Comparison of ENCODE assay signal across 8 mouse cellular contexts in the genomic region with DNA sequence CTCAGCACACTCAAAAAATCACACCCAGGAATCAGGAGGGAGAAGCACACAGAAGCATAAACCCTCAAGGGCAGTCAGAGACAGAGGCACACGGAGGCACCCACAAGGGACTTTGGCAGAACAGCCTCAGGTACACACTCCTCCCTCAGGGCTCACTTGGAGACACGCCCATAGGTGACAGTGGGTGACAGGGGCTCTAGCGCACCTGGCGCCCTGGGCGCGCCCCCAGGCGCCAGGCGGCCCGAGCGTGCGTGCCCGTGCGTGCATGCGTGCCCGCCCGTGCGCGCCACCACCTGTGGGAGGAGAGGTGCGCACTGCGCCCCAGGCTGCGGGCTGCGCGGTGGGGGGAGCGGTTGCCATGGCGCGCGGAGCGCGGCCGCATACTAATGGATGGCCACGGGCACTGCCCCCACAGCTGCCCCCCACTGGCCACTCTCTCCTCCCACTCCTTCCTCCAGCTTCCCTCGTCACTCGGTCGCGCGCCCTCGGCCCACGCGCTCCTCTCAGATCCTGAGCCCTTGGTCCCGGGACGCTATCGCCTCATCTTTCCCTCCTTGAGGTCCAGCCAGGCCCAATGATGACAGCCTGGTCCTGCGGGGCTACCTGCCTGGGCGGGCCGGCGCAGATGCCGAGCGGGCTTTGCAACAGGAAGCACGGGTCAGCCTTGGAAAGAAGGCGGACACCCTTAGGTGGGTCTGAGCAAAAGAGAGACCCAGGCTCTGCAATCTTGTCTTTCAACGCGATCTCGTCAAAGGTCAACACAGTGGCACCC. TPM values are rescaled to one million over a fixed set of nuclear protein-coding genes. Genes with fewer than 3 reads are reported as not detected.
DNase-seq lines count a peak whose midpoint lies in the region; ATAC-seq and TF ChIP-seq lines count a peak whose summit lies in the region.

No protein-coding gene starts in this region.

- no peaks in the 10 kb centered on the region for H3K9me3 ChIP-seq in heart, embryonic 13.5 days
- H3K9me3 ChIP-seq in kidney, embryonic 15.5 days (replicated peaks), result no peaks in the 10 kb centered on the region
- H3K9me3 ChIP-seq in liver, postnatal 0 days (ENCODE audit: low read length), result no peaks in the 10 kb centered on the region

- H3K27me3 ChIP-seq in heart, embryonic 13.5 days (replicated peaks), result no peaks in the 10 kb centered on the region
- no peaks in the 10 kb centered on the region for H3K27me3 ChIP-seq in kidney, embryonic 15.5 days
- H3K27me3 ChIP-seq in liver, postnatal 0 days (ENCODE audit: insufficient read depth, low read length), result 0 out of 2 replicates have a peak, but pooled peaks cover 6% of the 10 kb centered on the region

- WGBS in heart, embryonic 13.5 days, result 1% methylated on average over 53 of the region's 53 CpGs
- WGBS in kidney, embryonic 15.5 days, result under 1% methylated on average over 53 of the region's 53 CpGs
- WGBS in liver, postnatal 0 days (ENCODE audit: insufficient replicate concordance), result 2% methylated on average over 49 of the region's 53 CpGs

- H3K27ac ChIP-seq in heart, embryonic 13.5 days (replicated peaks), result peak overlapping the region; percentile 99
- H3K27ac ChIP-seq in kidney, embryonic 15.5 days, result peak overlapping the region; percentile 94
- peak overlapping the region; percentile 55 for H3K27ac ChIP-seq in liver, postnatal 0 days (ENCODE audit: low read depth)

- peak overlapping the region; percentile 80 for H3K9ac ChIP-seq in heart, embryonic 13.5 days
- peak overlapping the region; percentile 46 for H3K9ac ChIP-seq in kidney, embryonic 15.5 days
- peak overlapping the region; percentile 23; the same call in 1 of the 2 replicates for H3K9ac ChIP-seq in liver, postnatal 0 days (replicated peaks)

- peak; percentile 47; the same call in 1 of the 2 replicates for ATAC-seq in heart, embryonic 13.5 days (ENCODE audit: extremely low read depth, insufficient number of reproducible peaks, low FRiP score, low TSS enrichment)
- ATAC-seq in kidney, embryonic 15.5 days (replicated peaks; ENCODE audit: low FRiP score), result peak; percentile 35
- peak; percentile 50 for ATAC-seq in liver, postnatal 0 days
- no peak for ATAC-seq in megakaryocyte-erythroid progenitor cell, adult 5-6 weeks (replicated peaks; ENCODE audit: low FRiP score, low TSS enrichment, poor library complexity, severe bottlenecking)

- peak overlapping the region; percentile 53 for H3K4me3 ChIP-seq in heart, embryonic 13.5 days
- H3K4me3 ChIP-seq in kidney, embryonic 15.5 days (replicated peaks), result peak overlapping the region; percentile 44
- H3K4me3 ChIP-seq in liver, postnatal 0 days (ENCODE audit: low read depth, low read length), result peak overlapping the region; percentile 41

- TF ChIP-seq EP300 in liver, postnatal 0 days (IDR thresholded peaks at IDR 0.05; ENCODE audit: low read depth), result no peak

- peaks cover 78% of the 10 kb centered on the region for H3K4me1 ChIP-seq in heart, embryonic 13.5 days
- peaks cover 78% of the 10 kb centered on the region for H3K4me1 ChIP-seq in kidney, embryonic 15.5 days
- H3K4me1 ChIP-seq in liver, postnatal 0 days (ENCODE audit: insufficient read depth), result peaks cover 36% of the 10 kb centered on the region

- TF ChIP-seq CTCF in liver, postnatal 0 days (IDR thresholded peaks at IDR 0.05; ENCODE audit: low read depth), result no peak

- DNase-seq in urinary bladder, postnatal 14 days (ENCODE audit: low spot score), result peak; percentile 69
- DNase-seq in urinary bladder, postnatal 10 days (ENCODE audit: low spot score), result no peak
- peak; percentile 83 to 85 for DNase-seq in cerebellum, postnatal 10 days
- no peak for DNase-seq in liver, postnatal 0 days
- DNase-seq in retina, embryonic 14.5 days (ENCODE audit: low spot score), result peak; percentile 65

- peaks cover 10% of the 10 kb centered on the region for H3K36me3 ChIP-seq in heart, embryonic 13.5 days
- H3K36me3 ChIP-seq in kidney, embryonic 15.5 days, result peaks cover 6% of the 10 kb centered on the region; the same call in 1 of the 2 replicates
- no peaks in the 10 kb centered on the region for H3K36me3 ChIP-seq in liver, postnatal 0 days (replicated peaks; ENCODE audit: insufficient read depth, low read length)

- peak overlapping the region; percentile 87 for H3K4me2 ChIP-seq in heart, embryonic 13.5 days
- H3K4me2 ChIP-seq in kidney, embryonic 15.5 days, result peak overlapping the region; percentile 90
- peak overlapping the region; percentile 71 for H3K4me2 ChIP-seq in liver, postnatal 0 days (ENCODE audit: low read depth, low read length)

RNA-seq across cellular contexts. Expression of a gene that starts 45.1 kb away (rescaled TPM):
- 64.6 and 72.7 TPM in 2 replicates for polyA plus RNA-seq in heart, embryonic 13.5 days (2015; fragmentation: Nextera tagmentation; extraction: Ambion mirVana)
- polyA plus RNA-seq in kidney, embryonic 15.5 days (2015; fragmentation: Nextera tagmentation; extraction: Ambion mirVana), result 107 and 109 TPM in 2 replicates
- polyA plus RNA-seq in liver, postnatal 0 days (2015; fragmentation: Nextera tagmentation; extraction: Ambion mirVana), result 35.8 and 43.1 TPM in 2 replicates
- total RNA-seq in megakaryocyte-erythroid progenitor cell, adult 5-6 weeks (2014; fragmentation: Nextera tagmentation), result 66.5 and 75.9 TPM in 2 replicates
- 16.7 and 27.7 TPM in 2 replicates for total RNA-seq in megakaryocyte-erythroid progenitor cell, adult 5-6 weeks (2017)

Comparison
In these comparisons a context has a peak if more than half of its experiments do, and no peak if none do; other contexts are left out.
1. DNase-seq: peak in urinary bladder, postnatal 14 days (single experiment), cerebellum, postnatal 10 days (2 of 2) and retina, embryonic 14.5 days (single experiment); none in urinary bladder, postnatal 10 days (single experiment) and liver, postnatal 0 days (single experiment).
2. H3K9ac ChIP-seq: peak in every context shown above with its lines; median percentile 80 in heart, embryonic 13.5 days; 46 in kidney, embryonic 15.5 days; 23 in liver, postnatal 0 days.
3. Peak in every context shown above with its lines, with median percentiles within 50 percentile points of each other: H3K27ac ChIP-seq, H3K4me2 ChIP-seq and H3K4me3 ChIP-seq.